Mouse (Mus musculus) midbrain, embryonic 12.5 days (tissue): ENCODE measurements around the gene Dnah6. TPM values are rescaled to one million over a fixed set of nuclear protein-coding genes. Genes with fewer than 3 reads are reported as not detected.

Experiments used
- ATAC-seq: fragments of 200-750 bp; cut with Nextera tagmentation; 2 replicates; pipeline ENCODE4 v1.8.0; 2017; ENCODE audit warnings: low read depth, moderate TSS enrichment, moderate library complexity; ENCODE audit not compliant: low FRiP score
- H3K27ac ChIP-seq: fragments of 300-500 bp; sonication (generic); replicated peaks from 2 replicates; pipeline ENCODE4 v1.5.1; 2016; ENCODE audit warnings: mild to moderate bottlenecking
- H3K27me3 ChIP-seq: fragments of 300-500 bp; sonication (generic); 2 replicates; pipeline ENCODE4 v1.6.1; 2016; ENCODE audit warnings: mild to moderate bottlenecking
- H3K36me3 ChIP-seq: fragments of 300-500 bp; sonication (generic); 2 replicates; pipeline ENCODE4 v1.6.1; 2016
- H3K4me1 ChIP-seq: fragments of 300-500 bp; sonication (generic); 2 replicates; pipeline ENCODE4 v1.6.1; 2016
- H3K4me2 ChIP-seq: fragments of 300-500 bp; sonication (generic); replicated peaks from 2 replicates; pipeline ENCODE4 v1.6.1; 2016; ENCODE audit warnings: mild to moderate bottlenecking, moderate library complexity
- H3K4me3 ChIP-seq: fragments of 300-500 bp; sonication (generic); 2 replicates; pipeline ENCODE4 v1.5.1; 2016; ENCODE audit warnings: mild to moderate bottlenecking
- H3K9ac ChIP-seq: fragments of 300-500 bp; sonication (generic); replicated peaks from 2 replicates; pipeline ENCODE4 v1.6.1; 2016; ENCODE audit warnings: mild to moderate bottlenecking, moderate library complexity
- H3K9me3 ChIP-seq: fragments of 300-500 bp; sonication (generic); 2 replicates; pipeline ENCODE4 v1.6.1; 2016; ENCODE audit warnings: mild to moderate bottlenecking
- WGBS: fragments of 180-500 bp; shearing (Covaris S2); methylation state at CpG from one replicate; pipeline ENCODE4 v1.1.7; 2016; 5-methylcytosine and 5-hydroxymethylcytosine counted together
- polyA plus RNA-seq: library from polyadenylated mRNA; unstranded; fragments of >200 nt; fragmentation: Nextera tagmentation; extraction: Ambion mirVana; gene quantifications from 2 replicates; pipeline ENCODE4 v1.2.1, GENCODE M21; 2016

The Dnah6 gene
- polyA plus RNA-seq, 1 experiment from 2014 or later: 0.03 TPM

- 10% methylated on average over 12 of the region's 12 CpGs for WGBS
- Histone ChIP-seq H3K4me3 (peak overlapping the region; percentile 93), H3K4me1 (peaks cover 13% of the 10 kb centered on the region), H3K27ac (0 out of 2 replicates have a peak overlapping the region, but pooled peaks have one; percentile 58), H3K4me2 (peak overlapping the region; percentile 70), H3K9me3 (no peaks in the 10 kb centered on the region), H3K9ac (peak overlapping the region; percentile 96), H3K27me3 (no peaks in the 10 kb centered on the region), H3K36me3 (no peaks in the 10 kb centered on the region)
- ATAC-seq: no peak
Measured at GRCm38 (mm10) chr6:73249049-73249422, 27.6 kb upstream of the Dnah6 start.

- Histone ChIP-seq H3K9ac (peak within 1 kb of the TSS; percentile 96), H3K27ac (peak within 1 kb of the TSS; percentile 58), H3K4me1 (peaks cover 13% of the 10 kb centered on the region), H3K27me3 (no peaks in the 10 kb centered on the region), H3K36me3 (no peaks in the 10 kb centered on the region), H3K4me2 (peak within 1 kb of the TSS; percentile 70), H3K4me3 (peak within 1 kb of the TSS; percentile 93), H3K9me3 (no peaks in the 10 kb centered on the region)
- peak; percentile 96 for ATAC-seq
- 1% methylated on average over 58 of the region's 58 CpGs for WGBS
Measured at GRCm38 (mm10) chr6:73248237-73249048, 27.0 kb upstream of the Dnah6 start, which contains the start of gene Suclg1. Gene Suclg1, plus strand, starts transcription at chr6:73248382.

- WGBS: 43% methylated on average over 4 of the region's 4 CpGs
- no peak for ATAC-seq
- H3K4me3 ChIP-seq: peak overlapping the region; percentile 93; the same call in 1 of the 2 replicates
Measured at GRCm38 (mm10) chr6:73247452-73247851, 26.0 kb upstream of the Dnah6 start.

DNA sequence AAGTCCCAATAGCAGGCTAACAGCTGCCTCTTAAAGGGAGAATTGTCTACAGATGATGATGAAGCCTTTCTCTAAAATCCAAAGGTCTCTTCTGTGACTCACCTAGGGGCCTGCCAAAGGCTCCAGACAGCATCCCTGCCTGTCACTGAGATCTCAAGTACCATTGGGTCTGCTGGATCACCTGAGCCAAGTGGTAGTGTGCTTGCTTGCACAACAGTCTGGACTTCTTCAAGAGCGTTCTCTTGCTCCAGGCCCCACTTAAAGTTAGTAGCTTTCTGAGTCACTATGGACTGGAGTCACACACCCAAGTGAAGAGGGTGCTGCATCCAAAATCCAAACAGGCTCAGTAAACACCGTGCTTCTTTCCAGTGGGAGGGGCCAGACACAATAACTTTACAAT, 25.4 kb upstream of the Dnah6 start:
- ATAC-seq: no peak
- 87% methylated on average over 2 of the region's 2 CpGs for WGBS

More at GRCm38 (mm10) chr6:73247452-73247851, 26.0 kb upstream of the Dnah6 start:
- H3K4me2 ChIP-seq: peak overlapping the region; percentile 70
- H3K27ac ChIP-seq: no peak overlapping the region
- no peaks in the 10 kb centered on the region for H3K36me3 ChIP-seq
- no peaks in the 10 kb centered on the region for H3K9me3 ChIP-seq
- peaks cover 13% of the 10 kb centered on the region for H3K4me1 ChIP-seq
- H3K9ac ChIP-seq: no peak overlapping the region
- no peaks in the 10 kb centered on the region for H3K27me3 ChIP-seq

DNA sequence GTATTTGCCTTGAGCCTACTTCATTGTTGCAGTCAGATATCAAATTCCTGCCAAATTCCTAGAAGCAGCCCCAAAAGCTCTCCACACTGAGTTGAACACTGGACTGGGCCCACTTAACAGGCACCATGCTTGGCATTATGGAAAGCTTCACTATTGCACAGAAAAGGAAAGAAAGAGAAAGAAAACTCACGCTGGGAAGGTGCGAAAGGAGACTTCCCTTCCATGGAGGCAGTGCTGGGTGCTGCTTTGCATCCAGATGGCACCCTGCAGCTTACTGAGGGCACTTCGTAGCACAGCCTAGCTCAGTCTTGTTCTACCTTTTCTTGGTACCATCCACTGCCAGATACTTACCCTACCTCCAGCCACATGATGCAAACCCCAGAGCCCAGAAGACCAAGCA, 14.2 kb upstream of the Dnah6 start:
- Histone ChIP-seq H3K9me3 (no peaks in the 10 kb centered on the region), H3K9ac (no peak overlapping the region), H3K4me1 (no peaks in the 10 kb centered on the region), H3K36me3 (no peaks in the 10 kb centered on the region), H3K4me2 (no peak overlapping the region), H3K4me3 (no peak overlapping the region), H3K27ac (no peak overlapping the region), H3K27me3 (no peaks in the 10 kb centered on the region)
- no peak for ATAC-seq
- 70% methylated on average over 3 of the region's 3 CpGs for WGBS

More for the DNA sequence above, 25.4 kb upstream of the Dnah6 start:
- Histone ChIP-seq H3K4me1 (peaks cover 13% of the 10 kb centered on the region), H3K9ac (no peak overlapping the region), H3K9me3 (no peaks in the 10 kb centered on the region), H3K4me3 (no peak overlapping the region), H3K4me2 (no peak overlapping the region), H3K27ac (no peak overlapping the region), H3K27me3 (no peaks in the 10 kb centered on the region), H3K36me3 (no peaks in the 10 kb centered on the region)

GRCm38 (mm10) chr6:73234302-73234900, 12.9 kb upstream of the Dnah6 start:
- Histone ChIP-seq H3K4me1 (no peaks in the 10 kb centered on the region), H3K4me2 (no peak overlapping the region), H3K27ac (no peak overlapping the region), H3K36me3 (no peaks in the 10 kb centered on the region), H3K9ac (no peak overlapping the region), H3K27me3 (no peaks in the 10 kb centered on the region), H3K4me3 (no peak overlapping the region), H3K9me3 (no peaks in the 10 kb centered on the region)
- WGBS: 88% methylated on average over 6 of the region's 6 CpGs
- ATAC-seq: no peak

GRCm38 (mm10) chr6:73233202-73233726, 11.8 kb upstream of the Dnah6 start:
- Histone ChIP-seq H3K36me3 (no peaks in the 10 kb centered on the region), H3K9ac (no peak overlapping the region), H3K27ac (no peak overlapping the region), H3K4me3 (no peak overlapping the region), H3K4me1 (no peaks in the 10 kb centered on the region), H3K9me3 (no peaks in the 10 kb centered on the region), H3K27me3 (no peaks in the 10 kb centered on the region), H3K4me2 (no peak overlapping the region)
- WGBS: 90% methylated on average over 6 of the region's 6 CpGs
- no peak for ATAC-seq

- Histone ChIP-seq H3K27ac (no peak overlapping the region), H3K36me3 (no peaks in the 10 kb centered on the region), H3K4me2 (no peak overlapping the region), H3K4me1 (no peaks in the 10 kb centered on the region), H3K9me3 (no peaks in the 10 kb centered on the region), H3K9ac (no peak overlapping the region), H3K4me3 (no peak overlapping the region), H3K27me3 (no peaks in the 10 kb centered on the region)
- ATAC-seq: no peak
- 88% methylated on average over 12 of the region's 12 CpGs for WGBS
Measured at GRCm38 (mm10) chr6:73232152-73232584, 10.7 kb upstream of the Dnah6 start.

DNA sequence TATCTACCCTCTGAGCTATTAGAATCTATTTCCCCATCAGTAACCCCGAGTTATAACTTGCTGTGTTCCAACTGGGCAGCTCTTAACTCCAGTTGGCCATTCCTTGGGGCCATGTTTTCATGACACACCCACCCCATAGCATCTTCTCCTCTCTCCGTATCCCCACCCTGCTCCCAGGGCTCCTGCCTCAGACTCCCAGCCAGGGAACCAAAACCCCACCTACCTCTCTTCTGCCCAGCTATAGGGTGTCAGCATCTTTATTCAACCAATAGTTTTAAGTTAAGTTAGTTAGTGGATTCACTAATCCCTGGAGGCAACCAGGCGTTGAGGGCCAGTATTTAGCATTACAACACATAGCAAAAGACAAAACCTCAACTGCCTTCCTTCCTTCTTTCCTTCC, 7.4 kb upstream of the Dnah6 start:
- Histone ChIP-seq H3K36me3 (no peaks in the 10 kb centered on the region), H3K27ac (no peak overlapping the region), H3K4me2 (no peak overlapping the region), H3K4me1 (no peaks in the 10 kb centered on the region), H3K27me3 (no peaks in the 10 kb centered on the region), H3K9ac (no peak overlapping the region), H3K9me3 (no peaks in the 10 kb centered on the region), H3K4me3 (no peak overlapping the region)
- whole genome bisulfite sequencing: 65% methylated on average over 3 of the region's 3 CpGs
- ATAC-seq: no peak

GRCm38 (mm10) chr6:73228408-73228807, 7.0 kb upstream of the Dnah6 start:
- Histone ChIP-seq H3K27ac (no peak overlapping the region), H3K36me3 (no peaks in the 10 kb centered on the region), H3K27me3 (no peaks in the 10 kb centered on the region), H3K4me2 (no peak overlapping the region), H3K9me3 (no peaks in the 10 kb centered on the region), H3K4me1 (no peaks in the 10 kb centered on the region), H3K4me3 (no peak overlapping the region), H3K9ac (no peak overlapping the region)
- ATAC-seq: no peak
- WGBS: 59% methylated on average over 4 of the region's 4 CpGs

GRCm38 (mm10) chr6:73227376-73228158, 6.1 kb upstream of the Dnah6 start:
- H3K27me3 ChIP-seq: no peaks in the 10 kb centered on the region
- no peaks in the 10 kb centered on the region for H3K36me3 ChIP-seq
- 0 out of 2 replicates have a peak, but pooled peaks have one; percentile 34 for ATAC-seq
- no peak overlapping the region for H3K4me2 ChIP-seq
- no peak overlapping the region for H3K27ac ChIP-seq
- no peak overlapping the region for H3K4me3 ChIP-seq
- H3K9me3 ChIP-seq: no peaks in the 10 kb centered on the region
- no peaks in the 10 kb centered on the region for H3K4me1 ChIP-seq
- H3K9ac ChIP-seq: no peak overlapping the region
- WGBS: 44% methylated on average over 10 of the region's 10 CpGs
